Mouse (Mus musculus) liver (tissue): ENCODE data around the gene Plcg1.

Experiments used
- DNase-seq: peaks from one replicate; pipeline ENCODE4 v3.0.0-alpha.2; 2020; ENCODE audit warnings: mixed read lengths

The Plcg1 gene

DNA sequence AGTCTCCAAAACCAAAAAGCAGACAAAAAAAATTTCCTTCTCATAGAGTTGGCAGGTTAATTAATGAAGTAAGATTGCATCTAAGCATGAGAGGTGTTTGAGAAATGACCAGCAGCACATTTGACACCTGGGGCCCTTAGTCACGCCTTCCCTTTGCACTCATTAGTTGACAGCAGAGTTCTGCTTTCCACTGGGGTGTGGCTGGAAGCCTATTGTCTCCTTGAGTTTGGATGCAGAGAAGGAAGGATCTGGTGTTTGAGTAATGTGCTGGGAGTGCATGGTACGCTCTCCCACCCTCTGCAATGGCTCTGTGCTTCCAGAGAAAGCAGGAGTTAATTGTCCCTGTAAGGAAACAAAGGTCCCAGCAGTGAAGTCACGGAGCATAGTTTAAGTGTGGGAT lies 5.4 kb downstream of the Plcg1 start:
- DNase-seq, result no peak

DNA sequence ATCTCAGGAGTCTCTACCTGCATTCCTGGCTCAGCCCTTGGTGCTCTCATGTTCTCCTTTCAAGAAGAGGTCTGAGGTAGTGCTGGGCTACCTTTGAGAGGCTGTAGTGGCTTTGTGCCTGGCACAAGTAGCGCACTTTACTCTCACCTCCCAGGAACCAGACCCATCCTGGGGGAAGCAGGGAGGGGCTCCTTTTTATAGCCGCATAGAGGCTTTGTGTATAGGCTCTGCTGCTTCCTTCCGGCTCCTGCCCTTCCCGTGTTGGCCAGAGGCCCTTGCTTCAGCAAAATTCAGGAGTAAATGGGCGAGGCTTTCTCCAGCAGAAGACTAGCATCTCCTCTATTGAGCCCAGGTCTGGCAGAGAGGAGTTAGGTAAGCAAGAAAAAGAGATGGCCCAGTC lies 7.3 kb downstream of the Plcg1 start:
- no peak for DNase-seq

DNA sequence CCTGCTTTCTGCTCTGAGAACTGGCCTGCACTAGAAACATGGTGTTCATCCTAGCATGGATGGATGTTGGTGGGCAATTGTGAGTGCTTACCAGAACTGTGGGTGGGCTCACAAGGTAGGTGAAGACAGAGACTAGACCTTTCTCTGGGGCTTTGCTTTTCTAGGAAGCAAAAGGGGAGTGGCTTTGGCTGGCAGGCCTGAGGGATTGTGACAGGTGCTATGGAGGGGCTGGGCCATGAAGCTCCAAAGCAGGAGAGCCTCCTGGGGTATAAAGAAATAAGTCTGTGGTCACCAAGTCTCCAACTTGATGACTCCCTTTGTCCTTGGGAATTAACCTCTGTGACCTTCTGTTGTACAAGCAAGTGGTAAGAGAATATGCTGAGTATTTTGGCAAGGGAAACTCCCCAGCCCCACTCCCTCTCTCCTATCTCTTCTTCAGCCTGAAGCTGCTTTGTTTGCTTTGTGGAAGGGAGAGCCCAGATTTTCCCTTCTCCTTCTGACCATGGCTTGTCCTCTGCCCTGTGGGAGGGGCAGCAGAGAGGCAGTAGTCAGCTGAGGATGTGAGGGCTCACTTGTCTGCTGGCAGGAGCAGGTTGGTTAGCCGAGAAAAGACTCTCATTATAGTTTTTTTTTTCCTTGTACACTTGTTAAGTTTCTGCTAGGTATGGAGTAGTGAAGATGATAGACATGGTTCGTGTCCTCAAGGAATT lies 8.7 kb downstream of the Plcg1 start:
- no peak for DNase-seq

DNA sequence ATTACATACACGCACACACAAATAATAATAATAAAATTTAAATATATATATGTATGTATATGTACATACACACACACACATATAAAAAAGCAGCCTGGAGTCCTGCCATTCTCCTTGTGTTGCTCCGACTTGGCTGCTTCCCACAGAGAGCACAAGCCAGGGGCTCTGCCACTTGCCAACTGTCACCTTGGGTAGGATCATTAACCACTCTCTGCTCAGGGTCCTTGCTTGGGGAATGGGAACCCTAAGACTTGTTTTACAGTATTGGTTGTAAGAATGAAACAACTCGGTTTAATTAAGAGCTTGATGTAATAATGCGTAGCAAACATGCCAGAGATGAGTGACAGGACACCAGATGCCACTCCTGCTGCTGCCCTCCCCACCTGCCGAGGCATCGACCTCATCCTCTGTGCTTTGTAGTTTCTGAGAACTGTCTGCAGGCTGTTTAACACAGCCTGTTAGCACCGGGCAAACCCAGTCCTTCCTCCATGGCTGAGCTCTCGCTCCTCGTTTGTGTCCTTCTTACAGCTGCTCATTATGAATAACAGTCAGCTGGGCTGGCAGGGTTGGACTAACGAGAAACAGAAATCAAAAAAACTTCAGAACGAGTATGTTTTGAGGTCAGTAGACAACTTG lies 9.5 kb downstream of the Plcg1 start:
- DNase-seq, result no peak

DNA sequence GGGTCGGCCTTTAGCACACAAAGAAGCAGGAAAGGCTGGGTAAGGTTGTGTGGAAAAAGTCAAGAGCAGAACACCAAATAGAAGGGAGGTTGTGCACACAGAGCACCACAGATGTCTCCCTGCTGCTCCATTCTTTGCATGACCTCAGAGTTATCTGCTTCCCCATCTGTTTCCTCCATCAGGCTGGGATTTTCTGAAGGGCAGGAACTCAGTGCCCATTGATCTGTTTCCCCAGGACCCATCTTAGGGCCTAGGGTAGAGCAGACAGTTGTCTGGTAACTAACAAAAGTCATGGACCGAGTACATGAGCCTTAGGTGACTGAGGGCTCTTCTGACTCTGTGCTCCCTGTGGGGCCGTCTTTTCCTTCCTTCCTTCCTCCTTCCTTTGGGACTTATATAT lies 10.5 kb downstream of the Plcg1 start:
- no peak for DNase-seq

DNA sequence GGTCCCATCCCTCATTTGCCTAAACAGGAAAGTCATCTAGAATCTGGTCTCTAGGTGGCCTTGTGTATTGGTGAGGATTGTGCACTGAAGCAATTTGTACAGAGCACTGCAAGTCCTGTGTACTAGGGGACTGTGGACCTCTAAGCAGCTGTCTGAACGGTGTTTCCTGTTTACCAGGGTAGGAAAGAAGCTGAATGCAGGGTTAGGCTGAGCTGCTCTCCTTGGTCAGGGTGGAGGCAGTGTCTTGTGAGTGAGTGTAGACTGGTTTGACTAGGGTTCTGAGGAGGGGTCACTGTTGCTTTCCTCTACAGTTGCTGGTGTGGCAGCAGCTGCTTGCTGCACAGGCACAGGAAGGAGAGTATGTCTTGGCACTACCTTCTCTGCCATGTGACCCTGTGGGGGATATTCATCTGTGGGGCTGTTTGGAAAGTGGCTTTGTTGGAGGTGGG lies 11.1 kb downstream of the Plcg1 start:
- no peak for DNase-seq

DNA sequence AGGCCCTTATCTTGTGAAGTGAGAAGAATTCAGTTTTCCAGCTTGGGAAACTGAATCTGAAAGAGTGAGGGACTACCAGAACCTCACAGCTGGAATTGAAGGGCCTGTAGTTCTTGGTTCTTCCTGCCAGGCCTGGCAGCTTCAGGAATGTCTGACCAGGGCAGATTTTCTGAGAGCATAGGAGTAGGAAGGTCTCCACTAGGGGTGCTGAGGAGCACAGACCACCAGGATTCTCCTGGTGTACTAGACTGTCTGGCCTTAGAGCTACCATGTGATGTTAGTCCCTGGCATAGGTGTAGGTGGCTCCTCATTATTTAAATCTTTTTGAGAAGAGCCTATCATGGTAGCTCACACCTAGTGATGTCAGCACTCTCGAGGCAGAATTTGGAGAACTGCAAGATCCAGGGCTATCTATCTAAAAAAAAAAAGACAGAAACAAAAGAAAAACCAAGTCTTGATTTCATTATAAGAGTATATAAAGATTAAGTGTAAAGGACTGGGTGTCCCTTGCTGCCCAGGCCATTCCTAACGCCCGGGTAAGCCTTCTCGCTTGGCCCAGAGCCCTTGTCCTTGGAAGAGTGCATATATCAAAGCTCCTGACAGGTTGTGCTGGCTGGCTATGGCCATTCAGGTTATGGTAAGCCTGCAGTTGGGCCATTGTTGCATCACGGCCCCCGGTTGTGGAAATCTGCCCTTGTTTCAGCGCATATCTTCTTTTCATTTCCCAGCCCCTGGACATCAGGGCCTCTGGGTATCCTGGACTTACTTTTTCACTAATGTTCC lies 13.1 kb downstream of the Plcg1 start:
- DNase-seq, result no peak

DNA sequence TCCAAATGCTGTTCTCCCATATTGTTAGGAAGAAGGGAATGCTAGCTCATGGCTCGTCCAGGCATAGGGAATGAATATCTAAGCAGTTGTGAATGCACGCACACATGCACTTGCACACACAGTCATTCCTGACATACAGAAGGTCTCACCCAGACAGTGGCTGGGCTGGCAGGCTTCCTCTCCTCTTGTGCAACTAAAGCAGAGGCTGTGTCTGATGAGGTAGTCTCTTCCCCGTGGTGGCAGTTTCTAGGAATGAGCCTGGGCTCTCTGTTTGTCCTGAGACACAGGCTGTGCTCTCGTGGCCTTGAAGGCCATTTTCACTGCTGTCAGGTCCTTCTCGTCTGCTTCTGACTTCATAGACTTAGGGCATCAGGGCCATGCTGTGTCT lies 13.7 kb downstream of the Plcg1 start:
- DNase-seq, result no peak

DNA sequence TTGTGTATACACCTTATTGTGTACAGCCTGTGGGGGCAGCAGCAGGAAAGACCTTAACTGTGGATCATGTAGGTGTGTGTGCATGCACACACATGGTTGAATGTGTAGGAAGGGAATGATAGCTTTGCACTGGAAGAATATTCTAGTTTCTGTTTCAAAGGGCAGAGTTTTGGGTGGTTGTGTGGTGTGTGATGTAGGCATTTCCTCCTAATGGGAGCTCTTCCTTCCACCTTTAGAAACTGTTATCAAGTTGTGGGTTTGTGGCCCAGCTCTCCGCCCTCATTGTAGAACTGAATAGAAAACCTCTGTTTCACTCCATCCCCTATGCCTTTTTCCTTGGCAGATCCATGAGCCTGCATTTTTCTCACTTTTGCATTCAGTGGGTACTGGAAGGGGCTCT lies 14.4 kb downstream of the Plcg1 start:
- DNase-seq, result no peak

DNA sequence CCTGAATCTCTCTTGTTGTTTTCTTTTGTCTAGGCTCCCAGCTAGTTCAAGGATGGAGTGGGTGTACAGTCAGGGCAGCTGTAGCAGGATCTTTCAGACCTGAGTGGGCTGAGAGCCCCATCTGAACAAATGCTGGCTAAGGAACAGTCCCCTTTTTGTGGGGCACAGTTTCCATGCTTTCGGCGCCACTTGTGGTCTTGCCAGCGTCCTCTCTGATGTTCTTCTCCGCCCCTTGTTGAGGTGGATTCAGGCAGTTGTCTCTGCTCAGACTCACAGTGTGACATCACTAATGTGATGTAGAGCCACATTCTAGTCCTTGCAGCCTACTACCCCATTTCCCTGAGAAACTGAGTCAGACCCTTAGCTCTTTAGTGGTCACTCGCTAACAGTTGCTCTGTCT lies 15.5 kb downstream of the Plcg1 start:
- no peak for DNase-seq

DNA sequence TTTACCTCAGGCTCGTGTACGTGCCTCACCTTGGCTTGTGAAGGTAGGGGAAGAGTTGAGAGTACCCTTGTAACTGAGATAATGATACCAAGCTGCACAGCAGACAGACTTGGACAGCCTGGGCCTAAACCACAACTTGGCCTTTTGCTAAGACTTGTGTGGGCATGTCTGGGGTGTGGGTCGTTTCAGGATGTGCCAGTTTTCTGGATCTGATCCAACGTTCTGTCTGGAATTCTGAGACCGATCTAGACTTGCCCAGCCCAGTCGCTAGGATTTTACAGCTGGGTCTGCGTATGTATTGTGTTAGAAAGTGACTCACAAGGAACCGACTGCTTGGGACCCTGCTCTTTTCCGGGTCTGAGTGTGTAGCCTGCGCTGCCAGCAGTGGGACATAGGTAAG lies 16.0 kb downstream of the Plcg1 start:
- DNase-seq, result no peak

DNA sequence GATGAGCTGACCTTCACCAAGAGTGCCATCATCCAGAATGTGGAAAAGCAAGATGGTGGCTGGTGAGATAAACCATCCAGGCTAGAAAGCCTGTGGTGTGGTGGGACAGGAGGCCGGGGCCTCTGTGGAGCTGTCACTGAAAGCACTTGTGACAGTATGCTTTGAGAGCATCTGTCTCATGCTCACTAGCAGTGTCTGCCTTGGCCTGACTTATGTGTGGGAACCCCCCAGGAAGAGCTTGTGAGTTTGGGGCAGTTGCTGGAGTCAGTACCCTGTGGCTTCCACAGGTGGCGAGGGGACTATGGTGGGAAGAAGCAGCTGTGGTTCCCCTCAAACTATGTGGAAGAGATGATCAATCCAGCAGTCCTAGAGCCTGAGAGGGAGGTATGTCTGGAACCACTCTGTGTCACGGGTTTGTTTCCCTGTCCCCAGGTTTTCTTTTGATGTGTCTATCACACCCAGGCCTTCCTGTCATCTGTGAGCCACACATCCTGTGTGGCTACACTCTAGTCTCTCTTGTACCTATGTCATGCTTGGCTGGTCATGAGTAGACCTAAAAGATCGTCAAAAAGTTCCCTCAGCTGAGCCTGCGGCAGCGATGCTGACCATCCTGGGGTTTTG lies 25.6 kb downstream of the Plcg1 start:
- DNase-seq, result no peak

DNA sequence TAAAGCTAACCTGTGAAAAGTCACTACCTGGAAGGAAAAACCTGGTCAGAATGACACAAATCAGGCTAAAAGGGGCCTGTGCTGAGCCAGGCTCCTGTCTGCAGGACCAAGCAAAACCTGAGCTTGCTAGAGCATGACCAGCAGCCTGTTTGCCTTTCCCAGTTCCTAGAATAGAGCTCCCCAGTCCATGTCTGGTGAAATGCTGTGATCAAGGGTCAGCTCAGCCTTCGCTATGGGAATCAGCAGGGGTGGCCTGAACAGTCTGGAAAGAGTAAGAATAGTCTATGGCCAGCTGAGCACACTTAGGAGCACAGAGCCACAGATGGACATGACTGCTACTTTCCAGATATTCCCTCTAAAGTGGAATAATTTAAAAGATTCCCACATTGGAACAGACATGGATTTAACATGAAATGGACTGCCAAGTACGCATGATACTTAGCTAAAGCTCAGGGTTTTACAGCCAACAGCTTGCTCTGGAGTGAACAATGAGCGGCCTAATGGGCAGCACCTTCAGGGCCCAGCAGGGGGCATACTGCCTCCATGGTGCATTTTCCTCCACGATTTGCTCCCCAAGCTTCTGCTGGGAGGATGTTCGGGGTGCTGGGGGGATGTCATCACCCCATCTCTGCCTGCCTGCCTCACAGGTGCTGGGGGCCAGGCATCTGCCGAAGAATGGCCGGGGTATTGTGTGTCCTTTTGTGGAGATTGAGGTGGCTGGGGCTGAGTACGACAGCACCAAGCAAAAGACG lies 29.5 kb downstream of the Plcg1 start:
- DNase-seq, result no peak

DNA sequence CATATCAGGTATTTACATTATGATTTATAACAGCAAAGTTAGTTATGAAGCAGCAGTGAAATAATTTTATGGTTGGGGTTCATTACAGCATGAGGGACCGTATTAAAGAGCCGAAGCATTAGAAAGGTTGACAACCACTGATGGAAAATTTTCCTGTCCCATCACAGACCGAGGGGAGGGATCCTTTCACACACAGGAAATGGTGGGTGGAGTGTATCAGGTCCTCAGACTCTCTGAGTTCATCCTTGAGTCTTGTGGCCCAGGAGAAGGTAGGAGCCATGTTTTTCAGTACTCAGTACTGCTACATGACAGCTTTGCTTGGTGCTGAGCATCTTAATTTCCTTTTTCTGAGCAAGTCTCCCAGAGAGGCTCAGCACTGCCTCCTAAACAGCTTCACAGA lies 32.7 kb downstream of the Plcg1 start:
- no peak for DNase-seq

DNA sequence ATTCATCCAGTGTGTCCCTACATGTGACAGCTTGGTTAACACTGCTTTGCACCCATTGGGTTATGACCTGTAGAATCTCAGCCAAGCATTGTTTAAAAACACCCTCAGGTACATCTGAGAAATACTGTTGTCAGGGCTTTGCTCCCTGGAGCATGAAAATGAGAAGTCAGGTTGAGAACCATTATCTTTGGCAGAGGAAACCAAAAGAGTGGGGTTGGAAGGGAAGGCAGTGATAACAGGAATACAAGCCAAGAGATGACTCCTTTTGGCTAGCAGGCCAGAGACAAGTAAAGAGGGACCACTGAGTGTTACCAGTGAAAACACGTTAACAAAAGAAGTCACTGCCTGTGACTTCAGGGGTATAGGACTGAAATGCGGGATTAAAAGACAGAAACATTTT lies 33.3 kb downstream of the Plcg1 start:
- no peak for DNase-seq

DNA sequence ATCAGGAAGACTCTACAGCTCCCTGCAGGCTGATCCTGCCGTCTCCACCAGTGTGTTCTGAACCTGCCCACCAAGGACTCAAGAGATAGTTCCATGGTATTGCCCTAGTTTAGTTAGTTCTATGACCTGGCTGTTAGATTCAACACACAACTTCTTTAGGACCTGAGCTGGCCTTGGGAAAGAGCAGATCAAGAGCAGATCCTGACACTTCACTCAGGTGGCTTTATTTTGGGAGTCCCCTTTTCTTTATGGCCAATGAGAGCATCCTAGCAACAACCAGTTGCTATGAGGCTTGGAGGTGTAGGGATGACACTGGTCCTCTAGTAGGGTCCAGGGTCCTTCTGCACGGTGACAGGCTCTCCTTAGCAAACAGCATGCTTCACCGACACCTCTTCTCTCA lies 34.0 kb downstream of the Plcg1 start:
- DNase-seq, result no peak

DNA sequence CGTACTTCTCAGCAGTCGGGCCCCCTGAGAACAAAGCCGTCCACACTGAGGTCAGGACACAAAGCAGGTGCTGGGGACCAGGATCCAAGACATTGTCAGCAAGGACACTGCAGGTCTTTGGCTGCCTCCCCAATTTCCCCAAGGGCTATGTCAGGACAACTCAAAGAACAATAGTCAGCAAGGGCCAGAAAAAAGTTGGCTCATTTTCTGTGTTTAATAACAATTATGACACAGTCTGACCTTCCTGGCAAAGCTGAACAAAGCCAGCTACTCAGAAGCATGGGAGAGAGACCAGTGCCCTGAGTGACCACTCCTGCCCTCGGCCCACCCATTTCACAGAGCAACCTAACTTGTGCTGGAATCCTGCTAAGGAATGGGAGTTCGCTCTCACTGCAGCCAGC lies 35.3 kb downstream of the Plcg1 start:
- DNase-seq, result no peak

DNA sequence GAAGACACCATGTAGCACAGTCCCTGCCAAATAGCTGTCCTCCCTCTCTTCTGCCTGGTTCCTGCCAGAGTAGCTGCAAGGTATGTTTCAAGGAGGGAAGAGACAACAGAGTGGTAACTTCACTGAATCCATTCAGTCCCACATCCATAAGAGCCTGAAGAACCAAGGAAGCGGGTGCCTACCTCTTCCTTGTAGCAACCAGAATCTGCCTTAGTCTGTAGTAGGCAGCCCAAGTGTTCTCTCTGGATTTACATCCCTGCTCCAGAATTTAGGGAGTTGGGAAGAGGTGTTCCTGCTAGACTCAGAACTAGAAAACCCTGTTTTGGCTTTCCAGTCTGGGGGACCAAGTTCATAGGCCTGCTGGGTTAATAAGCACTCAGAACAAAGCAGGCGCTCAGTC lies 36.1 kb downstream of the Plcg1 start:
- no peak for DNase-seq

DNA sequence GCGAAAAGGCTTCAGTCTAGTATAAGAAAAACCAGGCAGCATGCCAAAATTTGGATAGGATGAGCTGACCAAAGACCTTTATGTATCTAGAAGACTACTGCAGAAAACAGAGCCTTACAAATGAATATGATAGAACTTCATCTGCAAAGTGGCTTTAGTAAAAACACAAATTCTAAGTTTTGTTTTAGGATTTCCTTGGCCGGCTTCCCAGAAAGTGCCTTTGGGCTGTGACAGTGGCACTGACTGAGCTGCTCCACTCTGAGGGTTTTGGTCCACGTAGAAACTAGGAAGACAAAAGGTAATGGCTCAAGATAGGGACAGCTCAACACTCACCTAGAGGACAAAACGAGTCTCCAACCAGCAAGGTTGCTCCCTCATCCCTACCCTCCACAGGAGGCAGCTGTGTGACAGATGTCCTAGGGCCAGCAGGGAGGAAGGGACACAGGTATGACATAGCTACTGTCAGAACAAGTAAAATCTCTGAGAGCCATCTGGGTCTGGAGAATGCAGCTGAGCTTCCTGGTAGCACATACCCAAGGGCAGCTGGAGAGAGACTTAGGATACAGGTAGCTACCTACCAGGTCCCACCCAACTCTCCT lies 37.1 kb downstream of the Plcg1 start:
- no peak for DNase-seq

DNA sequence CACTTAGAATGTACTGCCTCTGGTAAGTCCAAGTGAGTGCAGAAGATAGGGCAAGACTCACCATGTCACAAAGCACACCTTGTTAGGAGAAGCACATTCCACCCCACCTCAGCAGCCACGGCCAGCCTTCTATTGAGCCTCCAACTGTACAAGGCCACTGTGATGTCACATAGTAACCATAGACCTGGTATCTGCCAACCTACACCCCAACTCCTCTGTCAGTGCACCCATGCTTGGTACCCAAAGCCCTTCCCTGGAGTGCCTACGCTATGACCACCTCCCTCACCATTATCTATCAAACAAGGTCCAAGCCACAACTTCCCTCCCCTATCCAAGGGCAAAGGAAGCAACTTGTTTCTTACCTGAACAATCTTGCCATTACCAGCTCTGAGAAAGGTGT lies 37.9 kb downstream of the Plcg1 start:
- DNase-seq, result no peak

DNA sequence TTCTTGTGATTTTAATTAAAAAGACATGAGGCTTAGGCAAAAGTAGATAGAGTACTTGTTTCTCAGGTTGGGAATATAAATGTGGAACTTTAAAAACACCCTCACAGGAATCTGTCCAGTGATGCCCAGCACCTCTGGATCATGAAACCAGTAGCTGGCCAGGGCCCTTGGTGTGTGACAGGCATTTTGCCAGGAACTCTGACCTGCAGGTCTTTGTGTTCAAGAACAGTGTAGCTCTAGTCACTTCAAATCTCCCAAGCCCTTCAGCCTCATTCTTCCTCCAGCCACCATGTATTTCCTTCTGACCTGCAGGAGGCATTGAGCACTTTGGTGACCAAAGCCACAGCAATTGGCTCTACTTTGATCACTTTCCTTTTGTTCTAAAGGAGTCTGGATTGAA lies 39.3 kb downstream of the Plcg1 start:
- DNase-seq, result no peak

DNA sequence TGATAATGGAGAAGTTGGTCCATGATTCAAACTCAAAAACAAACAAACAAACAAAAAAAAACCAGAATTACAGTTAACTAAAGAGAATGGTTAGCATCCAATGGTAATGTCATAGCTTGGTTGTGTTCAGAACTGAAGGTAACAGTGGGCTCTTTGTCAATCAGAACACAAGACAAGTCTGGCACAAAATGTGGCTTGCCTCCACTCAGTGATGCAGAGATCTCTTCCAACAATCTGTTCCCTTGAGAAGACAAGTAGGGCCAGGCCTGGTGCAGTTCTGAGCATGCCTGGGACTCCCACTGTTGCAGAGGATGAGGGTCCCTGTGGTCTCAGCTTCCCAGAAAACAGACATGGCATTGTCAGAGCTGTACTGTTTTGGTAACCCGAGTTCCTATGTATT lies 39.8 kb downstream of the Plcg1 start:
- DNase-seq, result no peak
